ENCODE assay signal across 8 mouse cellular contexts in genomic region chr14:22578224-22578623, GRCm38 (mm10).
DNase-seq lines count a peak whose midpoint lies in the region; ATAC-seq lines count a peak whose summit lies in the region.

No protein-coding gene starts in this region.

- peak overlapping the region; percentile 44 for H3K4me2 ChIP-seq in hindbrain, embryonic 14.5 days (replicated peaks)

- 17% methylated on average over 6 of the region's 6 CpGs for WGBS in hindbrain, embryonic 14.5 days

- no peaks in the 10 kb centered on the region for H3K36me3 ChIP-seq in hindbrain, embryonic 14.5 days (replicated peaks; ENCODE audit: control insufficient read depth, insufficient read depth)

- DNase-seq in NIH3T3 (ENCODE audit: low read depth) = peak; percentile 93
- peak; percentile 70 for DNase-seq in cerebellum, adult 8-10 months
- DNase-seq in frontal cortex, postnatal 14 days (ENCODE audit: low spot score in 2 of 2) = peak; percentile 75 to 90
- peak; percentile 94 for DNase-seq in hindbrain, embryonic 14.5 days (ENCODE audit: low spot score)
- peak; percentile 84 to 96 for DNase-seq in layer of hippocampus, postnatal 25 days (ENCODE audit: extremely low spot score in 1 of 2, low spot score in 1 of 2)
- DNase-seq in right cerebral cortex, adult 2 months (ENCODE audit: low spot score in 2 of 2) = peak; percentile 91 to 97
- DNase-seq in urinary bladder, postnatal 10 days (ENCODE audit: low spot score) = peak; percentile 59

- peak overlapping the region; percentile 32 for H3K9ac ChIP-seq in hindbrain, embryonic 14.5 days

- peak overlapping the region; percentile 39; the same call in 1 of the 2 replicates for H3K27ac ChIP-seq in hindbrain, embryonic 14.5 days

- H3K27me3 ChIP-seq in hindbrain, embryonic 14.5 days (ENCODE audit: control insufficient read depth, insufficient read depth, low read length) = no peaks in the 10 kb centered on the region

- peaks cover 28% of the 10 kb centered on the region for H3K4me1 ChIP-seq in hindbrain, embryonic 14.5 days (replicated peaks; ENCODE audit: control insufficient read depth, insufficient read depth, low read length)

- ATAC-seq in hindbrain, embryonic 14.5 days (ENCODE audit: low FRiP score) = no peak
- ATAC-seq in megakaryocyte, adult 5-6 weeks (ENCODE audit: poor library complexity, severe bottlenecking) = peak; percentile 85

- H3K4me3 ChIP-seq in hindbrain, embryonic 14.5 days (replicated peaks; ENCODE audit: low read length) = no peak overlapping the region

- H3K9me3 ChIP-seq in hindbrain, embryonic 14.5 days (ENCODE audit: control insufficient read depth, low read length) = no peaks in the 10 kb centered on the region
